Mouse (Mus musculus): Measurements from ENCODE around the gene Pcbp3.

DNA sequence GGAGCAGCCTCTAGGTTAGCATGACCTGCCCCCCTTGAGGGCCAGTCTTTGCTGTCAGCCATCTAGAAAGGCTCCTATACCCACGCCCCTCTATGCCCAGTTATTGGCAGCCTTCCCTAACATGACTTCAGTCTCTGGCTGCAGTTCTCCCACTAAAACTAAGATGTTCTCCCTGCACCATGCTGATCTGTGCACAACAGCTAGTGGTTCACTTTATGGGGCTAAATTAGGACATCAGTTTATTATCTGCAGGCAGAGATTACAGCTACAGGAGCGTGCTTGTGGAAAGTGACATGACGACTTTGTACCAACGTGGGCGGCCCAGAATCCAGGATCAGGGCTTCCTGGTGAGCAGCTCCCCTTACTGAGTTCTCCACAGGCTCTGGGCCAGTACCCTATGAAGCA is 160.4 kb downstream of the Pcbp3 start:
- TF ChIP-seq CTCF (IDR thresholded peaks at IDR 0.05; ENCODE audit: low read depth), result no peak
- no peak for TF ChIP-seq EP300 (optimal IDR thresholded peaks at IDR 0.05)

Data from stomach, postnatal 0 days (tissue).